35 mouse cellular contexts compared by ENCODE assay signal in genomic region chr14:92372885-92373284, GRCm38 (mm10).
"Had no signal": no experiment of that assay in that cellular context is flagged by ENCODE, and none has a peak within 500 bp of the region (broad histone marks: within the 10 kb centered on the region; RNA-seq: fewer than 3 reads in every experiment).

No protein-coding gene starts in this region.

- H3K9ac ChIP-seq: heart, embryonic 12.5 days; heart, embryonic 13.5 days; heart, embryonic 15.5 days; hindbrain, embryonic 12.5 days; hindbrain, embryonic 13.5 days; hindbrain, embryonic 14.5 days; hindbrain, embryonic 15.5 days; intestine, embryonic 15.5 days; kidney, embryonic 15.5 days had no signal

- H3K9me3 ChIP-seq: heart, embryonic 12.5 days; heart, embryonic 13.5 days; heart, embryonic 15.5 days; hindbrain, embryonic 10.5 days; hindbrain, embryonic 12.5 days; hindbrain, embryonic 13.5 days; hindbrain, embryonic 15.5 days; intestine, embryonic 15.5 days; kidney, embryonic 15.5 days had no signal

- H3K27me3 ChIP-seq: heart, embryonic 12.5 days; heart, embryonic 13.5 days; heart, embryonic 15.5 days; hindbrain, embryonic 12.5 days; hindbrain, embryonic 13.5 days; hindbrain, embryonic 15.5 days; intestine, embryonic 15.5 days; kidney, embryonic 15.5 days had no signal

- H3K4me2 ChIP-seq: heart, embryonic 11.5 days; heart, embryonic 12.5 days; heart, embryonic 13.5 days; heart, embryonic 15.5 days; hindbrain, embryonic 12.5 days; hindbrain, embryonic 13.5 days; hindbrain, embryonic 14.5 days; hindbrain, embryonic 15.5 days; intestine, embryonic 15.5 days; kidney, embryonic 15.5 days had no signal

- H3K4me1 ChIP-seq: heart, embryonic 12.5 days; heart, embryonic 13.5 days; heart, embryonic 15.5 days; hindbrain, embryonic 10.5 days; hindbrain, embryonic 12.5 days; hindbrain, embryonic 13.5 days; hindbrain, embryonic 15.5 days; intestine, embryonic 15.5 days; kidney, embryonic 15.5 days had no signal

- ATAC-seq: hindbrain, embryonic 16.5 days; hindbrain, postnatal 0 days; inflammation-experienced regulatory T-cells, adult 6 months; intestine, embryonic 15.5 days; intestine, embryonic 16.5 days; intestine, postnatal 0 days had no signal

- H3K4me3 ChIP-seq: heart, embryonic 12.5 days; heart, embryonic 13.5 days; heart, embryonic 15.5 days; hindbrain, embryonic 10.5 days; hindbrain, embryonic 12.5 days; hindbrain, embryonic 13.5 days; hindbrain, embryonic 15.5 days; intestine, embryonic 15.5 days; kidney, embryonic 15.5 days; layer of hippocampus, adult 2 months; left cerebral cortex, adult 2 months had no signal

- DNase-seq: heart, postnatal 10 days; heart, postnatal 14 days; heart, postnatal 36 days; heart, postnatal 4 days; kidney, adult 11 months; kidney, adult 18-20 months; kidney, adult 2 months; kidney, adult 8-10 months; kidney, adult 9 months; kidney, postnatal 10 days; kidney, postnatal 14 days; kidney, postnatal 25 days; kidney, postnatal 36 days; kidney, postnatal 4 days; layer of hippocampus, adult 9-11 months; layer of hippocampus, postnatal 36 days had no signal

- H3K27ac ChIP-seq: heart, embryonic 13.5 days; heart, embryonic 15.5 days; hindbrain, embryonic 10.5 days; hindbrain, embryonic 12.5 days; hindbrain, embryonic 13.5 days; hindbrain, embryonic 14.5 days; hindbrain, embryonic 15.5 days; hindbrain, postnatal 0 days; intestine, embryonic 15.5 days; kidney, embryonic 15.5 days; kidney, postnatal 0 days; layer of hippocampus, adult 2 months; left cerebral cortex, adult 2 months had no signal

- H3K36me3 ChIP-seq: heart, embryonic 12.5 days; heart, embryonic 13.5 days; heart, embryonic 15.5 days; hindbrain, embryonic 10.5 days; hindbrain, embryonic 12.5 days; hindbrain, embryonic 13.5 days; hindbrain, embryonic 15.5 days; intestine, embryonic 15.5 days; kidney, embryonic 15.5 days had no signal
